8 mouse cellular contexts compared by ENCODE assay signal in the genomic region with DNA sequence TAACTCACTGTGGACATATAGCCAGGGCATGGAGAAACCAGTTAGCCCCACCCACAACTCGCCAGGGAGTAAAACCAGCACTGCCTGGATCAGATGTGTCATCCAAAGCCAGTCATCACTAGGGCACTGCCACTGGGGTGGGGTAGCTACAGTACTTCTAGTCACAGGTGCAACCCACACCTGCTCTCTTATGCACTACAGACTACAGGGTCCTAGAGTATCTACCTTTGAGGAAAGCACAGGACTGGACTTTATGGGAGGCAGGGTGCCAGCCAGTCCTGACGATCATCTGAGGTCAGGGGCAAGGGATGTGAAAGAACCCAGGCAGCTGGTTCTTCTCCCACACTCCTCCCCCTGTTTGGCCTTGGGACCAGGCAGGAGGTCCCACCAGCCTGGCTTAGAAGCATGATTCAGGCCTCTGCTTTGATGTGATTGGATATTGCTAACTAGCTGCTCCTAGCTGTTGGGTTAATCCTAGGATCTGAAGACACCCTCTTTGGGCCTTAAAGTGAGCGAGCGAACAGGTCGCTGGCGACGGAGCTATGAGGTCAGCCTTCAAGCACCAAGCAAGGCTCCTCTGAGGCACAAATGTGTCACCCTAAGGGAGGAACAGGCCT. TPM values are rescaled to one million over a fixed set of nuclear protein-coding genes. Genes with fewer than 3 reads are reported as not detected.
A peak's percentile ranks its signal among the peaks of the same experiment; 100 is the strongest.
DNase-seq lines count a peak whose midpoint lies in the region; ATAC-seq and TF ChIP-seq lines count a peak whose summit lies in the region.

No protein-coding gene starts in this region.

- H3K36me3 ChIP-seq in thymus, adult 2 months (ENCODE audit: control insufficient read depth, insufficient read depth, low read length): peaks cover 4% of the 10 kb centered on the region; the same call in 1 of the 2 replicates
- H3K36me3 ChIP-seq in heart, embryonic 13.5 days: peaks cover 35% of the 10 kb centered on the region

- H3K4me1 ChIP-seq in thymus, adult 2 months (replicated peaks; ENCODE audit: control insufficient read depth, insufficient read depth, low read length): peaks cover 17% of the 10 kb centered on the region
- peaks cover 49% of the 10 kb centered on the region for H3K4me1 ChIP-seq in heart, embryonic 13.5 days

- no peak for ATAC-seq in heart, embryonic 13.5 days (ENCODE audit: extremely low read depth, insufficient number of reproducible peaks, low FRiP score, low TSS enrichment)
- ATAC-seq in megakaryocyte progenitor cell, adult 5-6 weeks (replicated peaks; ENCODE audit: poor library complexity): peak; percentile 1; the same call in 1 of the 2 replicates

- 25% methylated on average over 7 of the region's 7 CpGs for WGBS in thymus, adult 2 months
- 11% methylated on average over 7 of the region's 7 CpGs for WGBS in heart, embryonic 13.5 days

- peak overlapping the region; percentile 81 for H3K4me2 ChIP-seq in heart, embryonic 13.5 days

- H3K9ac ChIP-seq in heart, embryonic 13.5 days: peak overlapping the region; percentile 89

- DNase-seq in thymus, adult 2 months: no peak
- no peak for DNase-seq in thymus, postnatal 36 days
- peak; percentile 20 for DNase-seq in embryo, embryonic 11 days
- DNase-seq in kidney, postnatal 36 days: peak; percentile 33 to 42
- DNase-seq in urinary bladder, adult 2 months (ENCODE audit: low spot score): peak; percentile 36
- DNase-seq in layer of hippocampus, postnatal 36 days: no peak

- no peak for TF ChIP-seq POLR2A in thymus, adult 2 months (IDR thresholded peaks at IDR 0.05; ENCODE audit: control insufficient read depth, extremely low read depth, insufficient read depth, low read length, poor library complexity)

- H3K9me3 ChIP-seq in heart, embryonic 13.5 days: no peaks in the 10 kb centered on the region

- H3K4me3 ChIP-seq in thymus, adult 2 months (ENCODE audit: control insufficient read depth, insufficient read depth, low read length): peak overlapping the region; percentile 35
- peak overlapping the region; percentile 73 for H3K4me3 ChIP-seq in heart, embryonic 13.5 days

- no peaks in the 10 kb centered on the region for H3K27me3 ChIP-seq in thymus, adult 2 months (ENCODE audit: control insufficient read depth, insufficient read depth, low read length)
- H3K27me3 ChIP-seq in heart, embryonic 13.5 days (replicated peaks): no peaks in the 10 kb centered on the region

- no peak overlapping the region for H3K27ac ChIP-seq in thymus, adult 2 months (ENCODE audit: control insufficient read depth, insufficient read depth, low read length)
- peak overlapping the region; percentile 72 for H3K27ac ChIP-seq in heart, embryonic 13.5 days (replicated peaks)

- TF ChIP-seq CTCF in thymus, adult 2 months (IDR thresholded peaks at IDR 0.05; ENCODE audit: borderline replicate concordance, control insufficient read depth, extremely low read depth, insufficient read depth, low read length, poor library complexity): no peak

RNA-seq across cellular contexts. Expression of a gene that starts 4.6 kb away (rescaled TPM):
- polyA plus RNA-seq in thymus, adult 2 months (2012; rRNA removed): 59.0 and 75.9 TPM in 2 replicates
- 92.2 and 102 TPM in 2 replicates for polyA plus RNA-seq in heart, embryonic 13.5 days (2015; fragmentation: Nextera tagmentation; extraction: Ambion mirVana)
- total RNA-seq in megakaryocyte progenitor cell, adult 5-6 weeks (2015): 36.0 and 41.3 TPM in 2 replicates
- 43.4 and 57.6 TPM in 2 replicates for total RNA-seq in megakaryocyte progenitor cell, adult 5-6 weeks (2017)
- 126 and 135 TPM in 2 replicates for polyA plus RNA-seq in urinary bladder, adult 2 months (2012; rRNA removed)
- total RNA-seq in layer of hippocampus, postnatal 36 days (2021): 10 to 100 TPM; 36.1 to 40.2 TPM

RNA-seq across cellular contexts. Expression of a gene that starts 25.8 kb away (rescaled TPM):
- polyA plus RNA-seq in thymus, adult 2 months (2012; rRNA removed): 65.6 and 77.9 TPM in 2 replicates
- 67.5 and 90.7 TPM in 2 replicates for polyA plus RNA-seq in heart, embryonic 13.5 days (2015; fragmentation: Nextera tagmentation; extraction: Ambion mirVana)
- 30.5 and 40.6 TPM in 2 replicates for total RNA-seq in megakaryocyte progenitor cell, adult 5-6 weeks (2015)
- 19.9 and 23.7 TPM in 2 replicates for total RNA-seq in megakaryocyte progenitor cell, adult 5-6 weeks (2017)
- 114 and 129 TPM in 2 replicates for polyA plus RNA-seq in urinary bladder, adult 2 months (2012; rRNA removed)
- total RNA-seq in layer of hippocampus, postnatal 36 days (2021): 100 to 1,000 TPM; 209 to 213 TPM

RNA-seq across cellular contexts. Expression of a gene that starts 25.9 kb away (rescaled TPM):
- polyA plus RNA-seq in thymus, adult 2 months (2012; rRNA removed): 7.1 and 7.4 TPM in 2 replicates
- polyA plus RNA-seq in heart, embryonic 13.5 days (2015; fragmentation: Nextera tagmentation; extraction: Ambion mirVana): 3.1 and 3.3 TPM in 2 replicates
- 0.39 and 0.84 TPM in 2 replicates for total RNA-seq in megakaryocyte progenitor cell, adult 5-6 weeks (2015)
- total RNA-seq in megakaryocyte progenitor cell, adult 5-6 weeks (2017): 0.50 and 3.4 TPM in 2 replicates
- 5.2 and 5.8 TPM in 2 replicates for polyA plus RNA-seq in urinary bladder, adult 2 months (2012; rRNA removed)
- total RNA-seq in layer of hippocampus, postnatal 36 days (2021): 1 to 10 TPM; 4.5 to 5.9 TPM

RNA-seq across cellular contexts. Expression of a gene that starts 45.8 kb away (rescaled TPM):
- 29.9 and 33.8 TPM in 2 replicates for polyA plus RNA-seq in thymus, adult 2 months (2012; rRNA removed)
- 57.9 and 66.4 TPM in 2 replicates for polyA plus RNA-seq in heart, embryonic 13.5 days (2015; fragmentation: Nextera tagmentation; extraction: Ambion mirVana)
- total RNA-seq in megakaryocyte progenitor cell, adult 5-6 weeks (2015): 5.8 and 9.2 TPM in 2 replicates
- total RNA-seq in megakaryocyte progenitor cell, adult 5-6 weeks (2017): 5.7 and 5.8 TPM in 2 replicates
- 25.6 and 27.7 TPM in 2 replicates for polyA plus RNA-seq in urinary bladder, adult 2 months (2012; rRNA removed)
- total RNA-seq in layer of hippocampus, postnatal 36 days (2021): 10 to 100 TPM; 48.5 to 64.9 TPM

RNA-seq across cellular contexts. Expression of a gene that starts 45.9 kb away (rescaled TPM):
- polyA plus RNA-seq in thymus, adult 2 months (2012; rRNA removed): 4.6 and 5.5 TPM in 2 replicates
- 0.56 and 0.72 TPM in 2 replicates for polyA plus RNA-seq in heart, embryonic 13.5 days (2015; fragmentation: Nextera tagmentation; extraction: Ambion mirVana)
- total RNA-seq in megakaryocyte progenitor cell, adult 5-6 weeks (2015): 0.20 and 0.89 TPM in 2 replicates
- total RNA-seq in megakaryocyte progenitor cell, adult 5-6 weeks (2017): 0.10 TPM in 1 of 2 replicates, not detected in the other
- 8.4 and 11.6 TPM in 2 replicates for polyA plus RNA-seq in urinary bladder, adult 2 months (2012; rRNA removed)
- not detected for total RNA-seq in layer of hippocampus, postnatal 36 days (2021)

Comparison
In these comparisons a context has a peak if more than half of its experiments do, and no peak if none do; other contexts are left out.
1. DNase-seq: peak in embryo, embryonic 11 days (single experiment), kidney, postnatal 36 days (2 of 2) and urinary bladder, adult 2 months (single experiment); none in thymus, adult 2 months (single experiment), thymus, postnatal 36 days (0 of 2) and layer of hippocampus, postnatal 36 days (0 of 2).